Mouse (Mus musculus) kidney, embryonic 15.5 days (tissue): ENCODE measurements around the gene Plekha4. TPM values are rescaled to one million over a fixed set of nuclear protein-coding genes. Genes with fewer than 3 reads are reported as not detected.

Source experiments
- ATAC-seq: fragments of 200-750 bp; cut with Nextera tagmentation; replicated peaks from 2 replicates; pipeline ENCODE4 v1.8.0; 2017; ENCODE audit warnings: moderate TSS enrichment; ENCODE audit not compliant: low FRiP score
- H3K27ac ChIP-seq: fragments of 300-500 bp; sonication (generic); 2 replicates; pipeline ENCODE4 v1.5.1; 2015; ENCODE audit warnings: mild to moderate bottlenecking, inconsistent platforms
- H3K27me3 ChIP-seq: fragments of 300-500 bp; sonication (generic); 2 replicates; pipeline ENCODE4 v1.6.1; 2015; ENCODE audit warnings: inconsistent platforms
- H3K36me3 ChIP-seq: fragments of 300-500 bp; sonication (generic); 2 replicates; pipeline ENCODE4 v1.6.1; 2015; ENCODE audit warnings: inconsistent platforms
- H3K4me1 ChIP-seq: fragments of 300-500 bp; sonication (generic); 2 replicates; pipeline ENCODE4 v1.6.1; 2015; ENCODE audit warnings: inconsistent platforms
- H3K4me2 ChIP-seq: fragments of 300-500 bp; sonication (generic); 2 replicates; pipeline ENCODE4 v1.6.1; 2015; ENCODE audit warnings: moderate library complexity, mild to moderate bottlenecking, inconsistent platforms
- H3K4me3 ChIP-seq: fragments of 300-500 bp; sonication (generic); replicated peaks from 2 replicates; pipeline ENCODE4 v1.5.1; 2015; ENCODE audit warnings: mild to moderate bottlenecking, inconsistent platforms
- H3K9ac ChIP-seq: fragments of 300-500 bp; sonication (generic); 2 replicates; pipeline ENCODE4 v1.6.1; 2015; ENCODE audit warnings: mild to moderate bottlenecking, inconsistent platforms
- H3K9me3 ChIP-seq: fragments of 300-500 bp; sonication (generic); replicated peaks from 2 replicates; pipeline ENCODE4 v1.6.1; 2016; ENCODE audit warnings: inconsistent platforms
- WGBS: fragments of 180-500 bp; shearing (Covaris S2); methylation state at CpG from one replicate; pipeline ENCODE4 v1.1.7; 2015; ENCODE audit warnings: mixed read lengths; 5-methylcytosine and 5-hydroxymethylcytosine counted together
- polyA plus RNA-seq: library from polyadenylated mRNA; unstranded; fragments of >200 nt; fragmentation: Nextera tagmentation; extraction: Ambion mirVana; gene quantifications from 2 replicates; pipeline ENCODE4 v1.2.1, GENCODE M21; 2015

Plekha4 gene
- polyA plus RNA-seq, 1 experiment from 2014 or later, result 4.5 TPM

- no peak for ATAC-seq
- H3K27ac ChIP-seq, result no peak overlapping the region
- 86% methylated on average over 23 of the region's 23 CpGs for WGBS
These were observed 61.8 kb downstream of the Plekha4 start for GRCm38 (mm10) chr7:45587631-45588592.

GRCm38 (mm10) chr7:45589173-45589572 is 63.0 kb downstream of the Plekha4 start:
- Histone ChIP-seq H3K27ac (no peak overlapping the region), H3K4me1 (peaks cover 13% of the 10 kb centered on the region), H3K36me3 (peaks cover 35% of the 10 kb centered on the region), H3K9me3 (no peaks in the 10 kb centered on the region), H3K27me3 (no peaks in the 10 kb centered on the region), H3K9ac (no peak overlapping the region), H3K4me3 (peak overlapping the region; percentile 29), H3K4me2 (peak overlapping the region; percentile 56)
- ATAC-seq, result peak; percentile 98
- WGBS, result 4% methylated on average over 19 of the region's 19 CpGs

More at GRCm38 (mm10) chr7:45587631-45588592, 61.8 kb downstream of the Plekha4 start:
- peaks cover 43% of the 10 kb centered on the region for H3K36me3 ChIP-seq
- no peak overlapping the region for H3K9ac ChIP-seq
- no peak overlapping the region for H3K4me2 ChIP-seq
- H3K4me1 ChIP-seq, result peaks cover 13% of the 10 kb centered on the region
- no peaks in the 10 kb centered on the region for H3K27me3 ChIP-seq
- H3K9me3 ChIP-seq, result no peaks in the 10 kb centered on the region
- H3K4me3 ChIP-seq, result no peak overlapping the region

DNA sequence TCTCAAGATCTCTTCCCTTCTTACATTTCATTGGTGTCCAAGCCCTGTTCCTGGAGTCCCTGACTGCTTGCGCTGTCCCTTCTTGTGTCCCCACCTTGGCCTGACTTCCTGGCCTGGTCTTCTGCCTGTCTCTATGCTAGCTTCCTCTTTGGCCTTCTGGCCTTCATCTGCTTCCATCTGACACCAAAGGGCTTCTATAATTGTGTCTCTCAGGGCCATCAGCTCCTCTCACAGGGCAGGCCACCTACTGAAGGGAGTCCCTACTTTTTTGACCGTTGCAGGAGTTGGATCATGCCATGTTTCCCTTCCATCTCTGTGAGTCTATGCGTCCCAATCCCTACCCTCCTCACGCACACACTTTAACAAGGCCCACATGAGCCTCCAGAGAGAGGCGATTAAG is 63.8 kb downstream of the Plekha4 start:
- Histone ChIP-seq H3K27me3 (no peaks in the 10 kb centered on the region), H3K27ac (no peak overlapping the region), H3K9ac (no peak overlapping the region), H3K9me3 (no peaks in the 10 kb centered on the region), H3K4me2 (0 out of 2 replicates have a peak overlapping the region, but pooled peaks have one; percentile 56), H3K36me3 (peaks cover 28% of the 10 kb centered on the region), H3K4me1 (peaks cover 13% of the 10 kb centered on the region), H3K4me3 (no peak overlapping the region; the same call in 1 of the 2 replicates)
- ATAC-seq, result no peak
- WGBS, result 96% methylated on average over 5 of the region's 5 CpGs

- Histone ChIP-seq H3K9me3 (no peaks in the 10 kb centered on the region), H3K9ac (no peak overlapping the region), H3K4me3 (no peak overlapping the region), H3K4me1 (peaks cover 13% of the 10 kb centered on the region), H3K27me3 (no peaks in the 10 kb centered on the region), H3K36me3 (peaks cover 18% of the 10 kb centered on the region), H3K4me2 (no peak overlapping the region), H3K27ac (no peak overlapping the region)
- 63% methylated on average over 3 of the region's 3 CpGs for WGBS
- ATAC-seq, result no peak
These were observed 64.7 kb downstream of the Plekha4 start for GRCm38 (mm10) chr7:45590874-45591273.

DNA sequence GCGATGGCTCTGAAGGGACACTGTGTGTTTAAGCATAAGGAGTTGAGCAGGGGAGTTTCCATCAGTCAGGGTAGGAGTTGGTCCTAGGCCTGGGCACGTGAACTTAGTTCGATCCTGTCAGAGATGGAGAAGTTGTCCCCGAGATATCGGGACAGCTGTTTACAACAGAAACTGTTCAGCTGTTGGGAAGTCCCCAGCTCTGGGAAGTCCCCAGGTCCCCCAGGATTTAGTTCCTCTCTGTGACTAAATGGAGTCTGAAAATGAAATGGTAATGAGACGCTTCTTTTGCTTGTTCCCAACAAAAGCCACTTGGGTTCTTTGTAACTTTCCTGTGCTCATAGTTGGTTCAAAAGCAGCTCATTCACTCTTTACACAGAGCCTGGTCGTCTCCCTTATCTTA is 65.8 kb downstream of the Plekha4 start:
- H3K9ac ChIP-seq, result no peak overlapping the region
- no peaks in the 10 kb centered on the region for H3K27me3 ChIP-seq
- no peak overlapping the region for H3K4me3 ChIP-seq
- no peak overlapping the region for H3K27ac ChIP-seq
- peaks cover 14% of the 10 kb centered on the region for H3K36me3 ChIP-seq
- no peak overlapping the region for H3K4me2 ChIP-seq
- 78% methylated on average over 7 of the region's 7 CpGs for WGBS
- H3K9me3 ChIP-seq, result no peaks in the 10 kb centered on the region
- ATAC-seq, result no peak
- peaks cover 13% of the 10 kb centered on the region for H3K4me1 ChIP-seq

GRCm38 (mm10) chr7:45593118-45593815 is 67.1 kb downstream of the Plekha4 start:
- Histone ChIP-seq H3K9me3 (no peaks in the 10 kb centered on the region), H3K27ac (no peak overlapping the region)
- WGBS, result 20% methylated on average over 10 of the region's 10 CpGs

DNA sequence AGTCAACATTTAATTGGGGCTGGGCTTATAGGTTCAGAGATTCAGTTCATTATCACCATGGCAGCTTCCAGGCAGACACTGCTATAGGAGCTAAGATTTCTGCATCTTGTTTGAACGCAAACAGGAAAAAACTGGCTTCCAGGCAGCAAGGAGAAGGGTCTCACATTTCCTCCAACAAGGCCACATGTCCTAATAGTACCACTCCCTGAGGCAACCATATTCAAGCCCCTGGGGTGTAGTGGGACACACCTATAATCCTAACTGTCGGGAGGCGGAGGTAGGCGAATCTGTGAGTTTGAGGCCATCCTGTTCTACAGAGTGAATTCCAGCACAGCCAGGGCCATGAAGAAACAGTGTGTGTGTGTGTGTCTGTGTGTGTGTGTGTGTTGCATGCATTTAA is 69.0 kb downstream of the Plekha4 start:
- Histone ChIP-seq H3K27ac (no peak overlapping the region), H3K27me3 (no peaks in the 10 kb centered on the region), H3K4me1 (peaks cover 7% of the 10 kb centered on the region; the same call in 1 of the 2 replicates), H3K4me2 (no peak overlapping the region), H3K9ac (no peak overlapping the region), H3K4me3 (no peak overlapping the region), H3K9me3 (no peaks in the 10 kb centered on the region), H3K36me3 (no peaks in the 10 kb centered on the region)
- ATAC-seq, result no peak
- 81% methylated on average over 4 of the region's 4 CpGs for WGBS

More at GRCm38 (mm10) chr7:45593118-45593815, 67.1 kb downstream of the Plekha4 start:
- H3K4me3 ChIP-seq, result no peak overlapping the region
- H3K4me2 ChIP-seq, result no peak overlapping the region
- no peaks in the 10 kb centered on the region for H3K27me3 ChIP-seq
- H3K4me1 ChIP-seq, result peaks cover 10% of the 10 kb centered on the region; the same call in 1 of the 2 replicates
- H3K9ac ChIP-seq, result no peak overlapping the region
- H3K36me3 ChIP-seq, result peaks cover 4% of the 10 kb centered on the region; the same call in 1 of the 2 replicates
- no peak for ATAC-seq

GRCm38 (mm10) chr7:45596107-45596506 is 70.0 kb downstream of the Plekha4 start:
- Histone ChIP-seq H3K4me1 (peaks cover 7% of the 10 kb centered on the region; the same call in 1 of the 2 replicates), H3K9me3 (no peaks in the 10 kb centered on the region), H3K4me3 (no peak overlapping the region), H3K27ac (no peak overlapping the region), H3K9ac (no peak overlapping the region), H3K4me2 (no peak overlapping the region), H3K27me3 (no peaks in the 10 kb centered on the region), H3K36me3 (no peaks in the 10 kb centered on the region)
- 77% methylated on average over 1 of the region's 1 CpGs for WGBS
- no peak for ATAC-seq

GRCm38 (mm10) chr7:45597013-45597412 is 70.9 kb downstream of the Plekha4 start:
- H3K27ac ChIP-seq, result no peak overlapping the region
- no peaks in the 10 kb centered on the region for H3K36me3 ChIP-seq
- H3K9me3 ChIP-seq, result no peaks in the 10 kb centered on the region
- H3K27me3 ChIP-seq, result no peaks in the 10 kb centered on the region
- 89% methylated on average over 5 of the region's 5 CpGs for WGBS
- H3K4me3 ChIP-seq, result no peak overlapping the region
- no peak overlapping the region for H3K4me2 ChIP-seq
- ATAC-seq, result no peak
- H3K4me1 ChIP-seq, result peaks cover 7% of the 10 kb centered on the region
- H3K9ac ChIP-seq, result no peak overlapping the region

GRCm38 (mm10) chr7:45597527-45597926 is 71.4 kb downstream of the Plekha4 start:
- Histone ChIP-seq H3K4me3 (no peak overlapping the region), H3K9me3 (no peaks in the 10 kb centered on the region), H3K36me3 (no peaks in the 10 kb centered on the region), H3K27ac (no peak overlapping the region), H3K4me1 (peaks cover 7% of the 10 kb centered on the region), H3K27me3 (no peaks in the 10 kb centered on the region), H3K4me2 (no peak overlapping the region), H3K9ac (no peak overlapping the region)
- 88% methylated on average over 6 of the region's 6 CpGs for WGBS
- no peak for ATAC-seq

- Histone ChIP-seq H3K27ac (no peak overlapping the region), H3K4me3 (no peak overlapping the region), H3K9me3 (no peaks in the 10 kb centered on the region), H3K4me1 (peaks cover 7% of the 10 kb centered on the region), H3K9ac (no peak overlapping the region), H3K36me3 (no peaks in the 10 kb centered on the region), H3K4me2 (0 out of 2 replicates have a peak overlapping the region, but pooled peaks have one; percentile 19), H3K27me3 (no peaks in the 10 kb centered on the region)
- ATAC-seq, result no peak
- WGBS, result 46% methylated on average over 18 of the region's 18 CpGs
These were observed 73.1 kb downstream of the Plekha4 start for GRCm38 (mm10) chr7:45598960-45599879.
